Mouse (Mus musculus): ENCODE data around the gene Itgav.

DNA sequence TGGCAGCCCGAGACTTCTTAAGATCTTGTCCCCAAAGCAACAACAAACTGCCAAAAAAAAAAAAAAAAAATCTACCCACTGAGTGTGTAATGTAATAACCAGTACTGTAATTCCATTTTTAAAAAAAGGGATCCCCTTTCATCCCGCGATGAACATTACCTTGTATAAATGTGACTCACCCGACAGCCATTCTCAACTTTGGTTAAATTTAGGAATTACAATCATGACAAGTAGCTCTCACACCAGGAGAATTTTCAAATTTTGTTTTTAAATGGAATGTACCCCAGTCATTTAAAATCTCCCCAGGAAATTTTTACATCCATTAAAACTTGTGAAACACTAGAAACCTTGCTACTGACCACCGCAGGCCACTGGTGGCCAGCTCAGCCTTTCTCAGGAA, 10.3 kb upstream of the Itgav start:
- TF ChIP-seq CTCF (IDR thresholded peaks at IDR 0.05; ENCODE audit: low read depth): no peak
- no peak for TF ChIP-seq EP300 (IDR thresholded peaks at IDR 0.05; ENCODE audit: low read depth)
